Mouse (Mus musculus) limb, embryonic 14.5 days (tissue): ENCODE measurements around the gene Fam208b. TPM values are rescaled to one million over a fixed set of nuclear protein-coding genes. Genes with fewer than 3 reads are reported as not detected.

Source experiments
- ATAC-seq: fragments of 200-750 bp; cut with Nextera tagmentation; 2 replicates; pipeline ENCODE4 v1.8.0; 2017; ENCODE audit warnings: low read depth, moderate number of reproducible peaks, moderate TSS enrichment; ENCODE audit not compliant: low FRiP score
- DNase-seq: peaks from one replicate; pipeline ENCODE4 v3.0.0-alpha.2; 2015; ENCODE audit warnings: low spot score
- H3K27ac ChIP-seq: fragments of 300-500 bp; sonication (generic); replicated peaks from 2 replicates; pipeline ENCODE4 v1.5.1; 2014; ENCODE audit warnings: low read depth, mild to moderate bottlenecking, low read length, moderate library complexity, mixed read lengths
- H3K27me3 ChIP-seq: fragments of 300-500 bp; sonication (generic); 2 replicates; pipeline ENCODE4 v1.6.1; 2014; ENCODE audit warnings: low read length, mixed read lengths; ENCODE audit not compliant: control insufficient read depth, insufficient read depth
- H3K36me3 ChIP-seq: fragments of 300-500 bp; sonication (generic); 2 replicates; pipeline ENCODE4 v1.6.1; 2014; ENCODE audit warnings: mild to moderate bottlenecking, low read length, moderate library complexity, mixed read lengths; ENCODE audit not compliant: control insufficient read depth, insufficient read depth
- H3K4me1 ChIP-seq: fragments of 300-500 bp; sonication (generic); 2 replicates; pipeline ENCODE4 v1.6.1; 2014; ENCODE audit warnings: antibody characterized with exemption, low read length, mixed read lengths; ENCODE audit not compliant: control insufficient read depth, insufficient read depth
- H3K4me2 ChIP-seq: fragments of 300-500 bp; sonication (generic); replicated peaks from 2 replicates; pipeline ENCODE4 v1.6.1; 2014; ENCODE audit warnings: low read depth, mild to moderate bottlenecking, low read length, moderate library complexity; ENCODE audit not compliant: severe bottlenecking
- H3K4me3 ChIP-seq: fragments of 300-500 bp; sonication (generic); replicated peaks from 2 replicates; pipeline ENCODE4 v1.5.1; 2014; ENCODE audit warnings: low read length
- H3K9ac ChIP-seq: fragments of 300-500 bp; sonication (generic); 2 replicates; pipeline ENCODE4 v1.6.1; 2014; ENCODE audit warnings: mild to moderate bottlenecking, low read depth, low read length, moderate library complexity; ENCODE audit not compliant: severe bottlenecking
- H3K9me3 ChIP-seq: fragments of 300-500 bp; sonication (generic); 2 replicates; pipeline ENCODE4 v1.6.1; 2016; ENCODE audit warnings: low read length; ENCODE audit not compliant: control insufficient read depth
- POLR2A ChIP-seq: fragments of 200-500 bp; IDR thresholded peaks from 2 replicates; pipeline ENCODE4 v1.8.0; 2012; ENCODE audit warnings: inconsistent platforms, mild to moderate bottlenecking, moderate library complexity, borderline replicate concordance; ENCODE audit not compliant: insufficient read depth, insufficient read length; ENCODE audit errors: extremely low read depth
- WGBS: fragments of 180-500 bp; shearing (Covaris S2); extraction: QIAGEN DNeasy Blood & Tissue Kit; methylation state at CpG from one replicate; pipeline ENCODE4 v1.1.7; 2014; 5-methylcytosine and 5-hydroxymethylcytosine counted together
- polyA plus RNA-seq, 2 experiments: library from polyadenylated mRNA; depleted of rRNA in 1 of 2; stranded (reverse) in 1 of 2; unstranded in 1 of 2; fragments of >200 nt; fragmentation: Nextera tagmentation in 1 of 2; extraction: Ambion mirVana in 1 of 2; gene quantifications; 2 replicates each; pipeline versions ENCODE4 v1.2.1 to v1.2.3; 2012 to 2014

Gene Fam208b
- polyA plus RNA-seq, 2 experiments = 19.6 to 29.9 TPM

GRCm38 (mm10) chr13:3645919-3646318, 35.0 kb upstream of the Fam208b start:
- Histone ChIP-seq H3K4me1 (no peaks in the 10 kb centered on the region), H3K4me3 (no peak overlapping the region), H3K9ac (no peak overlapping the region), H3K36me3 (peaks cover 12% of the 10 kb centered on the region), H3K27me3 (no peaks in the 10 kb centered on the region), H3K27ac (no peak overlapping the region), H3K4me2 (no peak overlapping the region), H3K9me3 (no peaks in the 10 kb centered on the region)
- DNase-seq = no peak
- no peak for TF ChIP-seq POLR2A
- ATAC-seq = no peak
- WGBS = 84% methylated on average over 3 of the region's 3 CpGs

GRCm38 (mm10) chr13:3644871-3645270, 34.0 kb upstream of the Fam208b start:
- H3K9ac ChIP-seq = no peak overlapping the region
- H3K4me3 ChIP-seq = no peak overlapping the region
- 90% methylated on average over 5 of the region's 5 CpGs for WGBS
- peaks cover 6% of the 10 kb centered on the region for H3K36me3 ChIP-seq
- no peak overlapping the region for H3K27ac ChIP-seq
- no peak for DNase-seq
- no peaks in the 10 kb centered on the region for H3K4me1 ChIP-seq
- no peak for TF ChIP-seq POLR2A
- H3K9me3 ChIP-seq = no peaks in the 10 kb centered on the region
- H3K4me2 ChIP-seq = no peak overlapping the region
- H3K27me3 ChIP-seq = no peaks in the 10 kb centered on the region
- ATAC-seq = no peak

GRCm38 (mm10) chr13:3642538-3642937, 31.6 kb upstream of the Fam208b start:
- Histone ChIP-seq H3K4me3 (no peak overlapping the region), H3K4me1 (no peaks in the 10 kb centered on the region), H3K27ac (no peak overlapping the region), H3K36me3 (no peaks in the 10 kb centered on the region), H3K9ac (no peak overlapping the region), H3K4me2 (no peak overlapping the region), H3K9me3 (no peaks in the 10 kb centered on the region), H3K27me3 (no peaks in the 10 kb centered on the region)
- no peak for TF ChIP-seq POLR2A
- DNase-seq = no peak
- ATAC-seq = no peak
- 84% methylated on average over 5 of the region's 5 CpGs for WGBS

GRCm38 (mm10) chr13:3642049-3642448, 31.1 kb upstream of the Fam208b start:
- DNase-seq (peak; percentile 22), ATAC-seq (peak; percentile 72; the same call in 1 of the 2 replicates)

GRCm38 (mm10) chr13:3636797-3637196, 25.9 kb upstream of the Fam208b start:
- no peak for TF ChIP-seq POLR2A
- no peak for ATAC-seq
- 67% methylated on average over 11 of the region's 11 CpGs for WGBS

More at GRCm38 (mm10) chr13:3642049-3642448, 31.1 kb upstream of the Fam208b start:
- H3K36me3 ChIP-seq = no peaks in the 10 kb centered on the region
- no peak overlapping the region for H3K4me2 ChIP-seq
- TF ChIP-seq POLR2A = no peak
- 53% methylated on average over 9 of the region's 9 CpGs for WGBS
- H3K4me3 ChIP-seq = no peak overlapping the region
- H3K4me1 ChIP-seq = no peaks in the 10 kb centered on the region
- H3K9ac ChIP-seq = no peak overlapping the region
- no peaks in the 10 kb centered on the region for H3K9me3 ChIP-seq
- H3K27ac ChIP-seq = no peak overlapping the region
- no peaks in the 10 kb centered on the region for H3K27me3 ChIP-seq

GRCm38 (mm10) chr13:3635076-3635475, 24.2 kb upstream of the Fam208b start:
- no peak overlapping the region for H3K4me2 ChIP-seq
- no peak overlapping the region for H3K9ac ChIP-seq
- no peaks in the 10 kb centered on the region for H3K9me3 ChIP-seq
- no peak for TF ChIP-seq POLR2A
- no peak for DNase-seq
- no peak overlapping the region for H3K27ac ChIP-seq
- no peak overlapping the region for H3K4me3 ChIP-seq
- no peaks in the 10 kb centered on the region for H3K36me3 ChIP-seq
- no peaks in the 10 kb centered on the region for H3K27me3 ChIP-seq
- H3K4me1 ChIP-seq = no peaks in the 10 kb centered on the region
- ATAC-seq = no peak
- 90% methylated on average over 3 of the region's 3 CpGs for WGBS

More at GRCm38 (mm10) chr13:3636797-3637196, 25.9 kb upstream of the Fam208b start:
- DNase-seq = no peak
- no peak overlapping the region for H3K4me2 ChIP-seq
- H3K36me3 ChIP-seq = no peaks in the 10 kb centered on the region
- no peaks in the 10 kb centered on the region for H3K4me1 ChIP-seq
- H3K4me3 ChIP-seq = no peak overlapping the region
- no peaks in the 10 kb centered on the region for H3K9me3 ChIP-seq
- no peak overlapping the region for H3K9ac ChIP-seq
- H3K27ac ChIP-seq = no peak overlapping the region
- no peaks in the 10 kb centered on the region for H3K27me3 ChIP-seq
